Mouse (Mus musculus): ENCODE data around the gene Samd8. TPM values are rescaled to one million over a fixed set of nuclear protein-coding genes. Genes with fewer than 3 reads are reported as not detected.

The Samd8 gene
- total RNA-seq, 4 experiments from 2014 or later: 73.0 to 85.3 (median 75.7) TPM

- DNase-seq (ENCODE audit: low spot score in 2 of 2): no peak
Measured at GRCm38 (mm10) chr14:21824938-21825337, 74.6 kb downstream of the Samd8 start, which contains the start of gene Vdac2. Gene Vdac2 (plus strand): TSS chr14:21825238.

- no peak for DNase-seq (ENCODE audit: low spot score in 2 of 2)
Measured at GRCm38 (mm10) chr14:21825786-21826491, 75.6 kb downstream of the Samd8 start.

- peak; percentile 94 to 96 for DNase-seq (ENCODE audit: low spot score in 2 of 2)
Measured at GRCm38 (mm10) chr14:21830876-21831767, 80.8 kb downstream of the Samd8 start.

GRCm38 (mm10) chr14:21831830-21832403, 81.6 kb downstream of the Samd8 start:
- no peak for DNase-seq (ENCODE audit: low spot score in 2 of 2)

DNA sequence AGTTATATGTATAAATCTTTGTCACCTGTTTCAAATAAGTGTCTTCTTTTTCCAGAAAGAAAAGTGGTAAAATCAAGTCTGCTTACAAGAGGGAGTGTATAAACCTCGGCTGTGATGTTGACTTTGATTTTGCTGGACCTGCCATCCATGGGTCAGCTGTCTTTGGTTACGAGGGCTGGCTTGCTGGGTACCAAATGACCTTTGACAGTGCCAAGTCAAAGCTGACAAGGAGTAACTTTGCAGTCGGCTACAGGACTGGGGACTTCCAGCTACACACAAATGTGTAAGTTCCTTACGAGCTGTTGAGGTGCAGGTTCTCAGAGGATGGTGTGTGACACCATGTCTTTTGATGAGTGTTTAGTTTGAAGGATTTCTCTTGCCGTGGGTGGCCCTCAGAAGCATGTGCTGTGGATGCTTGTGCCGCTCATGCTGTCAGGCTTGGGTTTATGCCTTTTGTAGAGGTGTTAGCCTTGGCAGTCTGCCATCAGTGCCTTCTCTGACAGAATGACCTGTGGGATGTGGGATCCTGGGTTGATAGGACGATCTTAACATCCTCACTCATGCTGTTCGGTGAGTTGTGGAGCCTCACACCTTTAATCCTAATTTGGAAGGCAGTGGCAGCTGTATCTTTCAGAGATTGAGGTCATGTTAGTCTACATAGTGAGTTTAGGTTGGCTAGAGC, 88.1 kb downstream of the Samd8 start:
- no peak for DNase-seq (ENCODE audit: low spot score in 2 of 2)

DNA sequence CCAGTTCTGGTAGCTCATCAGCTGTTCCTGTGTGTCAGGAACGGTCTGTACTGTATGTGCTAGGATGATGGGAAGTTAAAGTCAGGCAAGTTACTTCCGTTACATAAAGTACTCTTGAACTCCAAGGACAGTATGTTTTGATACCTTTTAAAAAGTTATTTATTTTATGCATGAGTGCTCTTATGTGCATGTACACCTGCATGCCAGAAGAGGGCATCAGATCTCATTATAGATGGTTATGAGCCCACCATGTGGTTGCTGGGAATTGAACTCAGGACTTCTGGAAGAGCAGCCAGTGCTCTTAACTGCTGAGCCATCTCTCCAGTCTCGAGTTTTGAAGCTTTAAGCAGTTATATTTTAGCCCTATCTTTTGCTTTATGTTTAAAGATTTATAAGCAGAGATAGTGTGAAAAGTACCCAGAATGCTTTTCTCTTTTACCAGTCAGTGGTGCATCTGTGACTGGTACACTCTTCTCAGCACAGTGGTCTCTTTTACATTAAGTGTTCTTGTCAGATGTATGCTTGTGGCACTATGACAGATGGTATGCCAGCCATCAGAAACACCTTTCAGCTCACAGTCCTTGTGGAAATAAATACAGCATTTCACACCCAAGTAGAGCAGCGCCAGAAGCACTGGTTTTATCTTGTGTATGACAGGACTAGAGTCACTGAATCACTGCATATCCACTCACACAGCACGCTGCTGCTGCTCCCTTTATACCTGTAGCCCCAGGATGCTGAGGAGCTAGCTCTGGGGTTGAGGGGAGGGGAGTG, 91.7 kb downstream of the Samd8 start:
- no peak for DNase-seq (ENCODE audit: low spot score in 2 of 2)

DNA sequence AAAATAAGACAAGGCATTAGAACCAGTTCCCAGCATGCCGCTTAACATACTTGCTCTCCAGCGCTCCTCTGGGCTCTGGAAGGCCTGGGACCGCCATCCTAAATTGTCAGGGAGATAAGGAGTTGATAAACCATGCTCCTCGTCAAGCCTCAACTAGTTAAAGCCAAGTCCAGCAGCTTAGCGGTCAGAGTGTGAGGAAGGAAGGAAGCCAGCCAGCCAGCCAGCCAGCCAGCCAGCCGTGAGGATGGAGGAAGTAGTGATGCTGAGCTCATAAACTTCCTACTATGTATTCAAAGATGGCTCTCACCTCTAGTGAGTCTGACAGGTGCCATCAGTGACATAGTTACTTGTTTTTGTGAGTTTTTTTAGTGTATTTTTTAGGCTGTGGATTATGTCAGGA, 92.9 kb downstream of the Samd8 start:
- no peak for DNase-seq (ENCODE audit: low spot score in 2 of 2)

DNA sequence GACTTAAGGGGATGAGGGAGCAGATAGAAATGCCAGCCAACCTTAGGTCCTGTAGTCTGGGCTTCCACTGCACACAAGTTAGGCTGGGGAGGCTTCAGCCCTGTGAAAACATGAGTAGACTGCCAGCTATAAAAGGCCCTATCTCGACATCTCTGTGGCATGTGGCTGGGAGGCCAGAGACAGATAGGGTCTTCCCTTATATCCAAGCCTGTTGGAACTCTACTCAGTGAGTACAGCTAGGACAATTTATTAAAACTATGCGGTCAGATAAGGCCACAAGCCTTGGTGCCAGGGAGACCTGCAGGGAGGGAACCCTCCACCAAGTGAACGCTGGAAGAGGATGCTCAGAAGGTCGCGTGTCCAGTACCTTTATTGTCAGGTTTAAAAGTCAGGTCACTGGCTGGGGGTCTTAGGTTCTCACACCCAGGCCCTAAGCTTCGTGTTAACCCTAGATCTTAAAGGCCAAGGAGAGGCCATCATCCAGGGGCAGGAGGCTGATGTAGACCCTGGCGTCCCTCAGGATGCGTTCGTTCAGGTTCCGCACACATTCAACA, 96.6 kb downstream of the Samd8 start:
- no peak for DNase-seq (ENCODE audit: low spot score in 2 of 2)

GRCm38 (mm10) chr14:21847381-21848165, 97.2 kb downstream of the Samd8 start:
- no peak for DNase-seq (ENCODE audit: low spot score in 2 of 2)

Other genes with a start within 250 kb of the Samd8 start
- gene Dupd1, start 36.0 kb upstream of the Samd8 start, total RNA-seq (2022): not detected
- gene Dusp13, start 650 bp downstream of the Samd8 start, total RNA-seq (2022): under 1 TPM in 1 of 4 experiments, not detected in 3; 0.46 TPM
- 100 to 1,000 TPM; 242 to 257 (median 249) TPM for gene Vdac2, start 74.7 kb downstream of the Samd8 start, total RNA-seq (2022)
- 10 to 100 TPM; 23.8 to 32.8 (median 30.7) TPM for gene Comtd1, start 98.4 kb downstream of the Samd8 start, total RNA-seq (2022)
- 1 to 10 TPM; 3.7 to 6.1 (median 5.1) TPM for gene Zfp503, start 239.1 kb downstream of the Samd8 start, total RNA-seq (2022)

Measured in left cerebral cortex, adult 8-10 months (tissue).